Mouse (Mus musculus) cerebellum, adult 2 months (tissue): ENCODE data around the gene Gnai3.

Source experiments
- CTCF ChIP-seq: fragments of 200-500 bp; IDR thresholded peaks from 2 replicates; pipeline ENCODE4 v1.5.1; 2011; ENCODE audit warnings: low read depth, mild to moderate bottlenecking, control low read depth, low read length, moderate library complexity, borderline replicate concordance; ENCODE audit not compliant: insufficient read depth
- POLR2A ChIP-seq: fragments of 200-500 bp; IDR thresholded peaks from 2 replicates; pipeline ENCODE4 v1.6.1; 2011; ENCODE audit warnings: low read length, control low read depth, borderline replicate concordance; ENCODE audit not compliant: insufficient read depth

DNA sequence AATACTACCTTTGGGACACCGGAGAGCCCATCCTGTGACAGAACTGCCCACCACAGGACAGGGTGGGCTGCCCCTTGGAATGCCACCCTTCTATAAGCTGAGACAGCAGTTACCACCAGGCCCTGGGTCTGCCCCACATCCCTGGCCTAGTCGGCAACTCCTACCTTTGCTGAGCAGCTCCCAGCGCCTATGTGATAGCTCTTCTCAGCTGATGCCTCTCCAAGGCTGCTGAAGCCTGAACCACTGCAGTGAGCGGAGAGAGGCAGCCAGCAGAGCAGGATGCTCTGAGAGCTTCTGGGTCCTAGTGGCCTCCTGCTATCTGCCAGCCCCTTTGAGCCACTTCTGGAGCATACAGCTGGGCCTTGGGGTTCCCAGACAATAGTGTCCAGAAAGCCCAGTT is 8.7 kb upstream of the Gnai3 start, which contains the start of gene Gpr61:
- no peak for TF ChIP-seq CTCF
- TF ChIP-seq POLR2A = peak; percentile 37; the same call in 1 of the 2 replicates
